Mouse (Mus musculus) cerebellum, adult 9-10 months (tissue): ENCODE data around the gene Wnt4.

Experiments
- DNase-seq: peaks from one replicate; pipeline ENCODE4 v3.0.0; 2022

Gene Wnt4

DNA sequence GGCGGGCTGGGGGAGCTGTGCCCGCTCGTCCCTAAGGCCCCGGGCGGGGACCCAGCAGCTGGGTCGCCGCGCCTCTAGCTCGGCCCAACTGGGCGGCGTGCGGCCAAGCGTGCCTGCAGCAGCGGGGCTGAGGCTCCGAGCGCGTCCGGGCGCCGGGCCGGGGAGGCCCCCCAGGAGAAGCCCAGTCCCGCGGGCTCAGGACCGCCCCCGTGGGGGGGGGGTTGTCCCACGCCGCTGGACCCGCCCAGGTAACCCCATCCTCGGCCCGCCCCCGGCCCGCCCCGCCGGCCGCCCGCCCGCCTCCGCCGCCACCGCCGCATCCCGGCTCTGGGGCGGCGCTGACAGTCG lies at the start of gene Wnt4:
Wnt4 (plus strand) TSS at position 324 of the 348 bp plus-strand sequence.
- DNase-seq = no peak

GRCm38 (mm10) chr4:137228566-137229115 lies 48.6 kb upstream of the Wnt4 start:
- DNase-seq = no peak

DNA sequence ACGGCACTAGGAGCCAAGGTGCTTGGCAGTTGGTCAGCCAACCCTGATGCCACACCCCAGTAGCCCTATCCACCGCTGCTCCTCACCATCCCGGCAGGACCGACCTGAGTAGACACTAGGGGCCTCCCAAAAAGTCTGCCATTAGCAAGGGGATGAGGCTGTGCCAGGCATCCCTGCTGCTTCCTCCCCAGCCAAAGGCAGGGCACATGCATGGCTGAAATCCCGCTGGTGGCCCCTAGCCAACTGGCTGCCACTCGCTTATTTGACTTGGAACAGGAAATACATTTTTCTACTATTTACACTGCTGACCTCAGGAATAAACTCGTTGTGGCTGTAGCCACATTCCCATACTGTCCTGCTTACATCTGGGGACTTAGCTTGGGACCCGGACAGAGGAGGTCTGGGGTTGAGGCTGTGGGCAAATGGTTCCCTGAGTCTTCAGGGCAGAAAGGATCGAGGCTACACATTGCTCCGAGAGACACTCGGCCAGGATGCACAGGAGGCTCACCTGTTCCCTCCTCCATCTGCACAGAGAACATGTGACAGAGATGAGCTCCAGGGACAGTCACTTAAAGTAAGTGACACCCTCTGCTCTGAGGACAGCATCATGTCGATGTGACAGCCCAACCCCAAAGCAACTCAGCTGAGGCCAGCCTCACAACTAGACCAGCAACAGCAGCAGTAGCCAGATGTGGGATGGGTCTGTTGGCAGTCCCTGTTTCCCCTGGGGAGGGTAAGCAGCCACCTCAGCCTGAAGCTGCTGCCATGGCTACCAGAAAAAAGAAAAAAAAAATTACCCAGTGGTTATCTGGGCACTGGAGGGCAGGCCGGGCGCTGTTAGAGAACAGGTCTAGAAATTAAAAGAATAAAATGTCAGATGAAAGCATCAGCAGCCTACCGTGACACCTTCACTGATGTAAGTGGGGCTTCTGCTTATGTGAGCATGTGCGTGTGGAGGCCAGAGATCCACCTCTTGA lies 45.5 kb upstream of the Wnt4 start:
- peak; percentile 80 for DNase-seq

DNA sequence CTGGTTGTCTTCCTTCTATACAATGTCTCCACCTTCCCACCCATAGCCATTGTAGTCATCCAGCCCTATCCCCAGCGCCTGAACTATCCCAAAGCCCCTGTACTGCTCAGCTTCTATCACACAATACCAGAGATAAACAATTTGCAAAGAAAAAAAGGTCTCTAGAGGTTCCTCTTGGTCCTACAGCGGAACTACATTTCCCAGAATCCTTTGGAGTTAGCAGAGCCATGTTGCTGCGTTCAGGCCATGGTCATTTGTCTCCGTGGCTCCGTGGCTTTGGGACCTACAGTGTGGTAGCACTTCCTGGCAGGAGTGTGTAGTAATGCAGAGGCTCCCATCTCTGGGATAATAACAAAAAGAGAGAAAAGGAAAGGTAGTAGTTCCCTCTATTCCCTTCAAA lies 43.7 kb upstream of the Wnt4 start:
- DNase-seq = no peak

DNA sequence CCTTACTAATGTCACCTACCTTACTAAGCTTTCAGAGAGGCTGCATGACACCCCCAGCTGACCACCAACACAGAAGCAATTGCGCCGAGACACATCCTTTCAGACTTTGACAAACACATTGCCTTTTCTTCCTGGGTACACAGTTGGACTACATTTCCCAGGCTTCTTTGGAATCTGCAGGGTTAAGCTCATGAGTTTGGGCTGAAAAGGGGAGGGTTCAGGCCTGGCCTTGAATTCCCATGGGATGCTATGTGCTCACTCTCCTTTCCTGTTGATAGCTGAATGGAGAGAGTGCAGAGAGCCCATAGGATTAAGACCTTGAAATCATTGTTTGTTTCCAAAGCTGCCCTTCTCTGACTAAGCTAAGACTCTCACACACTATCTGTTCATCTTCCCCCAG lies 42.8 kb upstream of the Wnt4 start:
- DNase-seq = no peak

DNA sequence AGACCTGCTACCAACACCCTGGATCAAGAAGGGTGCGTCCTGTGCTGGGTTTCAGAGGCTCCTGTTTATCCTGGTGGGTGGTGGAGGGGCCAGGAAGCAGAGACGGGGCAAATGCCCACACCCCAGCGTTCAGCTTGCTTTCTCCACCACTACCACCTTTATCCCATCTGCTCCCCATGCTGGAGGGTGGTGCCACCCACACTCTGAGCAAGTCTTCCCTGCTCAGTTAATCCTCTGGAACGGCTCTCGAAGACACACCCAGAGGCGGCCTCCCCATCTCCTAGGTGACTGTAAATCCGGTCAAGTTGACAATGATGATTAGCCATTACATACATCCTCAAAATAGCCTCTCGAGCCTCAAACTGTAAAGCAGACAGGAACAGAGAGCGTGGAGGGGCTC lies 41.9 kb upstream of the Wnt4 start:
- DNase-seq = no peak

DNA sequence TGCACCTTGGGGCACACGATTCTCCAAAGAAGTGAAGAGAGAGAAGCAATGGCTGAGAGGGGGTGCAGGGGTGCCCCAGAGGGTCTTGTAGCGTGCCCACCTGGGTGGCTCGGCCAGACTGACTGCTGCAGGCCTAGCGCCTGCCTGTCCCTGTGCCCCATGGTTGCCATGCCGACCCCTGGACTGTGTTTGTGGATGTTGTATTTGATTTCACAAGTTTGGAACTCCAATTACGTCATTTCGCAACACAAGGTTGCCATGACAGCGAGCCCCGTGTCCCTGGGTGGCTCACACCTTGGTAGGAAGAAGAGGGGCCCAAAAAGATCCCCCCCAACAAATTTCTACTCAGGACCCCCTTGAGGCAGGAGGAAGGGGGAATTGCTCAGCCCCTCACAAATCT lies 32.4 kb upstream of the Wnt4 start:
- no peak for DNase-seq

- no peak for DNase-seq
Observed at GRCm38 (mm10) chr4:137250333-137250732, 27.0 kb upstream of the Wnt4 start.

DNA sequence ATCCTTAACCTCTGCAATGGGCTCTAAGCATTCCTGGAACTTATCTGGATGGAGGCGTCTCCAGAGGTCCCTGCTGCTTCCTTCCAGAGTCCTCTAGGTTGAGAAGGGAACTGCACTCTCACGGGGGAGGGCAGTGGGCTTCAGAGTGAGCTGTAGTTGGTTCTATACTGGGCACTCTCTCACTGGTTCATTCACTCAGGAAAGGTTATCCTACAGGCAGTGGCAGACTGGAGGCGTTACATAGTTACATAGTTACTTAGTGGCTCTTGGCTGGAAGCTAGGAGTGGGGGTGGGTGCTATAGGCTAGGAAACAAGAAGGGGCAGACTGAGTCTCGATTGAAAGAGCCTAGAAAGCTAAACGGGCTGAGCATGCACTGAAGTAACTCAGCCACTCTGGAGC lies 26.4 kb upstream of the Wnt4 start:
- DNase-seq = no peak

DNA sequence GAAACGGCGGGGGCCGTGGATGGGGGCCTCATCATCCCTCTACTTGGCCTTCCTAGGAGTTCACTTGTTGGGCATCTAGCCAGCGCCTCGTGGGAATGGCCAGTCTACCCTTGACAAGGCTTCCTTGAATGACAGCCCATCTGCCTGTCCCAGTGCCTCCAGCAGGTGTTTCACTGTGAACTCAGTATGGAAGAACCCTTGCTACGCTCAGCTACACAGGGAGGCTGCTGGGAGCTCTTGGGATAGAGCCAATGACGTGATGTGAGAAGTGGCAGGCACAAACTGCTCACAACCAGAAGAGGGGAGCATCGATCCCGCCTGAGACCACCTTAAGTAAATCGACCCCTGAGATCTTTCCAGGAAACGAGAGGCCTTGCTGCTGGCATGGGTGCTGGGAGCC lies 23.7 kb upstream of the Wnt4 start:
- no peak for DNase-seq

- no peak for DNase-seq
Observed at GRCm38 (mm10) chr4:137254206-137254976, 22.9 kb upstream of the Wnt4 start.

GRCm38 (mm10) chr4:137255568-137255967 lies 21.7 kb upstream of the Wnt4 start:
- no peak for DNase-seq

GRCm38 (mm10) chr4:137261826-137262225 lies 15.5 kb upstream of the Wnt4 start:
- no peak for DNase-seq

GRCm38 (mm10) chr4:137264066-137264465 lies 13.2 kb upstream of the Wnt4 start:
- no peak for DNase-seq

- DNase-seq = no peak
Observed at GRCm38 (mm10) chr4:137265116-137265515, 12.2 kb upstream of the Wnt4 start.

- no peak for DNase-seq
Observed at GRCm38 (mm10) chr4:137268541-137268940, 8.7 kb upstream of the Wnt4 start.

DNA sequence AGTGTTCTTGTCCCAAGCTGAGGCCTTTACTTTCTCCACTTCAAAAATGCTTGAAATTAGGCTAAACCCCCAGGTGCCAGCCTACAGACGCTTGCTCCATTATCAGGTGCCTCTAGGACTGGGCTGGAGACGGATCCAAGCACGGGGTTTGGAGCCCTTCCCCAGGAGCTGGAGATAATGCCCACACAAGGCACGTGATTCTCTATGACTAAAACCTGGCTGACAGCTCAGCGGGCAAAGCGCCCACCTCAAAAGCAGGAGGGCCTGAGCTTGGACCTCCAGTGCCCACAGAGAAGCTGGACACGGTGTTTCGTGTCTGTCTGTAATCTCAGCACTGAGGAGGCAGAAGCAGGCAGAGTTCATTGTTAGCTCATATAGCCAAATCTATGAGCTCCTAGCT lies 5.4 kb upstream of the Wnt4 start:
- no peak for DNase-seq

- DNase-seq = no peak
Observed at GRCm38 (mm10) chr4:137274304-137274703, 3.0 kb upstream of the Wnt4 start.

DNA sequence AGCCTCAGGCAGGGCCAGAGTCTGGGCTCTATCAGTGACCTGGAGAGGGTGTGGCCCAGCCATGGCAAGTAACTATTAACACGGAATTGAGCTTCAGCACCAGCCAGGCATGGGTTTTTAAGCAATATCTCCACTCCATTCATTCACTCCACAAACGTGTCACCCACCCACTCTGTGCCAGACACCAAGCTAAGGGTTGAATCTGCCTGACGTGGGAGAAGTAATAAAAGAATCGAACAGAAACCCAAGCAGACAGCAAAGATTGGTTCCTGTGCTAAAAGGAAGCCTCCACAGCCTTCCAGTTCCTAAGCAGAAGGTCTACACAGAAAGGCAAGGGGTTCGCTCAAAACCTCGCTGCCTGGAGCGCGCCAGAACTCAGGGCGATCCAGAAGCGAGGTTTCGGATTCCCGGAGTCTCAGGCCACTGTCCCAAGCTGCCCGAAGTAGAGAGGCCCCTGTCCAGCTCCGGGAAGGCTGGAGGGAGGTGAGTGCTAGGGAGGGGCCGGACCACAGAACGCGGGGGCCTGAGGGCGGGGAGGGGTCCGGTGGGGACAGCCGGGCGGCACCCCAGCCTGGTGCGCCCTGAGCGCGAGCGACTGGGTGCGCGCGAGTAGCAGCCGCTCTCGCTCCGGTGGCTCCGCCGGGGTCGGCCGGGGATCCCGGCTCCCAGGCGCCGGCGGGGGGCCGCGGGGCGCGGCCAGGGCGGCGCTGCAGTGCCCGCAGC lies 685 bp upstream of the Wnt4 start:
- no peak for DNase-seq

DNA sequence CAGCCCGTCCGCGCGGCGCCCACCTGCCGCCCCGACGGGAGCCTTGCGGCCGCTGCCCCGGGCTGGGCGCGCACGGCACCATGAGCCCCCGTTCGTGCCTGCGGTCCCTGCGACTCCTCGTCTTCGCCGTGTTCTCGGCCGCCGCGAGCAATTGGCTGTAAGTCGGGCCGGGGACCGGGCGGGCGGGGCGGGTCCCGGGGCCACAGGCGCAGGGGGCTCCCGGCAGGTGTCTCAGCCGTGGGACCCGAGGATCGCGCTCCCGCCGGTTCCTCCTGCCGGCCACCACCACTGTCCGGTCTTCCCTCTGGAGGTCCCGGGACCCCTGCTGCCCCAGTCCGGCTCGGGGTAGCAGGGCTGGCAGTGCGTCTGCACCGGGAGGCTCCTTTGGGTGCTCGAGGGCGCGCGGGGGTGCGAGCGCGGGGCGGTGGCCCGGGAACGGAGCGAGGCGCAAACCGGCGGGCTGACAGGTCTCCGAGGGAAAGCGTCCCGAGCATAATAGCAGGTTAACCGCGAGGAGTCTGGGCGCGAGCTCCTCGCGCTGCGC lies 383 bp downstream of the Wnt4 start:
- DNase-seq = no peak

DNA sequence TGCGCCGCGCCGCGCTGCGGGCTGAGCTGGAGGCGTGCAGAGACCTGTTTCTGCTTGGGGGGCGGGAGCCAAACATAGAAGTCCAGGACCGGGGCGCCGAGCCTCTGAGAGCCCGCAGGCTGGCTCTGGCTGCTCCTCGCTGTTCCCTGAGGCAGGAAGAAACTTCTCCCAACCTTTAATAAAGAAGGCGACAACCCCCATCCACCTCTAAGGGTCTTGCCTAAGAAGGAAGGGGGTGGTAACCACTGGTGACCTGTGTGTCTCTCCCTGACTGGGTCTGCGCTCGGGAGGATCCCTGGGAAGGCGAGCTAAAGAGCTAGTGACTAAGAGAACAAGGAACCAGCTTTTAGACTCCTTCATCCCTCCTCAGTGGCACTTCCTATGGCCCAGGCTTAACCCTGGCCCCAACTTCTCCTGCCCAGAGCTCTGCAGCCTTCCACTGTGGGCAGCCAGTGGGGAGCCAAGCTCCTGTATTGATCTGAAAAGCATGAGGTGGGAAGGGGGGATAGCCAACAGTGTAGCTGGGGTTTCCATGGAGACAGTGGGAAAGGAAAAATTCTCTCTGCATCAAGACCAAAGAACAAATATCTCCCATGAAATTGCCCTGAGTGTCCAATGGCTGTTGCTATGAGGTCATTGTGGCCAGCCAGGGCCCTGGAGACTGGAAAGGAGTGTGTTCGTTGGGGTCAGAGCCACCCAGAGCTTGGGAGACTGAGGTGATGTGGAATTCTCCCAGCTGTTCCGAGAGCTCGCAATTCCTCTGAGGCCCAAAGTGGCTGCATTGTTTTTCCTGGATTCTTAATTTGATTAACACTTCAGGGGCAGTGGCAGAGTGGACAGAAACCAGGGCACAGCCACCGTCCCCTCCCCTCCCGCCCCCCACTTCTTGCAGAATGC lies 1.1 kb downstream of the Wnt4 start:
- DNase-seq = no peak

DNA sequence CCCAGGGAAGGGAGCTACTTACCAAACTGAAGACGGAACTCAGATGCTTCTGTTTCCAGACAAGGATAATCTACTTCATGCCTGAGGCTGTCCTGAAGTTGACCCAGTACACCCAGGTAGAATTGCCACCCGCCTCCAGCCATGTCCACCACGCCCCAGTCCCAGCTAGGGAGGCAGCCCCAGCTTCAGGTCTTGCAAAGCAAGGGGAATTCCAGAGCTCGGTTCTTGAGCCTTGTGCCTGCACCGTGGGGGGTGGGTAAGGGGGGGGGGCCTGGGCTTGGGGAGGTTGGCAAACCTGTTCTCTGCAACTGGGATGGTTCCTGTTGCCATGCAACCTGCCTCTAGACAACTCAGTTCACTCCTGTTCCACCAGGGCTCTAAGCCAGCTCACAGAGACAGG lies 2.1 kb downstream of the Wnt4 start:
- DNase-seq = no peak
